Mouse (Mus musculus) forebrain, embryonic 11.5 days (tissue): ENCODE measurements at regions not wholly inside any gene's neighbourhood (a gene's known extent, or its start where the extent isn't known, plus 50 kb on each side); places are given as distances from the start of the nearest gene placed in this dataset.

Source experiments
- ATAC-seq: fragments of 200-750 bp; cut with Nextera tagmentation; replicated peaks from 2 replicates; pipeline ENCODE4 v1.8.0; 2017; ENCODE audit warnings: moderate TSS enrichment; ENCODE audit not compliant: low FRiP score
- DNase-seq: peaks from one replicate; pipeline ENCODE4 v3.0.0-alpha.2; 2017; ENCODE audit warnings: low spot score
- H3K27ac ChIP-seq: fragments of 300-500 bp; sonication (generic); 2 replicates; pipeline ENCODE4 v1.5.1; 2014; ENCODE audit warnings: low read depth, low read length
- H3K27me3 ChIP-seq: fragments of 300-500 bp; sonication (generic); 2 replicates; pipeline ENCODE4 v1.6.1; 2014; ENCODE audit warnings: mild to moderate bottlenecking, low read length, mixed read lengths; ENCODE audit not compliant: control insufficient read depth, insufficient read depth
- H3K36me3 ChIP-seq: fragments of 300-500 bp; sonication (generic); 2 replicates; pipeline ENCODE4 v1.6.1; 2014; ENCODE audit warnings: mild to moderate bottlenecking, low read length, moderate library complexity, mixed read lengths; ENCODE audit not compliant: control insufficient read depth, insufficient read depth
- H3K4me1 ChIP-seq: fragments of 300-500 bp; sonication (generic); replicated peaks from 2 replicates; pipeline ENCODE4 v1.6.1; 2014; ENCODE audit warnings: low read length, mixed read lengths; ENCODE audit not compliant: control insufficient read depth, insufficient read depth
- H3K4me2 ChIP-seq: fragments of 300-500 bp; sonication (generic); 2 replicates; pipeline ENCODE4 v1.6.1; 2014; ENCODE audit warnings: low read depth, mild to moderate bottlenecking, low read length, moderate library complexity, mixed read lengths; ENCODE audit not compliant: severe bottlenecking
- H3K4me3 ChIP-seq: fragments of 300-500 bp; sonication (generic); 2 replicates; pipeline ENCODE4 v1.5.1; 2014; ENCODE audit warnings: low read depth, low read length
- H3K9ac ChIP-seq: fragments of 300-500 bp; sonication (generic); 2 replicates; pipeline ENCODE4 v1.6.1; 2014; ENCODE audit warnings: low read length
- H3K9me3 ChIP-seq: fragments of 300-500 bp; sonication (generic); 2 replicates; pipeline ENCODE4 v1.6.1; 2016; ENCODE audit warnings: low read length, mixed read lengths; ENCODE audit not compliant: control insufficient read depth
- WGBS: fragments of 180-500 bp; shearing (Covaris S2); extraction: QIAGEN DNeasy Blood & Tissue Kit; methylation state at CpG from one replicate; pipeline ENCODE4 v1.1.7; 2014; 5-methylcytosine and 5-hydroxymethylcytosine counted together

- Histone ChIP-seq H3K4me3 (no peak overlapping the region), H3K4me2 (no peak overlapping the region), H3K9me3 (no peaks in the 10 kb centered on the region), H3K36me3 (no peaks in the 10 kb centered on the region), H3K9ac (no peak overlapping the region), H3K27me3 (no peaks in the 10 kb centered on the region), H3K27ac (no peak overlapping the region), H3K4me1 (no peaks in the 10 kb centered on the region)
- WGBS = 79% methylated on average over 4 of the region's 4 CpGs
- ATAC-seq = no peak
- no peak for DNase-seq
These were observed 285.0 kb upstream of the Gnpda2 start for GRCm38 (mm10) chr5:69877100-69877499.

- ATAC-seq (no peak), DNase-seq (no peak)
- WGBS = 88% methylated on average over 3 of the region's 3 CpGs
These were observed 270.9 kb upstream of the Gnpda2 start for GRCm38 (mm10) chr5:69863027-69863426.

GRCm38 (mm10) chr5:69844809-69845208 lies 252.7 kb upstream of the Gnpda2 start:
- 64% methylated on average over 1 of the region's 1 CpGs for WGBS
- ATAC-seq = no peak

More at GRCm38 (mm10) chr5:69863027-69863426, 270.9 kb upstream of the Gnpda2 start:
- Histone ChIP-seq H3K36me3 (no peaks in the 10 kb centered on the region), H3K9ac (no peak overlapping the region), H3K4me3 (no peak overlapping the region), H3K27ac (no peak overlapping the region), H3K9me3 (no peaks in the 10 kb centered on the region), H3K27me3 (no peaks in the 10 kb centered on the region), H3K4me1 (no peaks in the 10 kb centered on the region), H3K4me2 (no peak overlapping the region)

GRCm38 (mm10) chr5:69837947-69838710 lies 246.0 kb upstream of the Gnpda2 start:
- H3K36me3 ChIP-seq = no peaks in the 10 kb centered on the region
- ATAC-seq = no peak

More at GRCm38 (mm10) chr5:69844809-69845208, 252.7 kb upstream of the Gnpda2 start:
- Histone ChIP-seq H3K9ac (no peak overlapping the region), H3K4me2 (no peak overlapping the region), H3K36me3 (no peaks in the 10 kb centered on the region), H3K27me3 (no peaks in the 10 kb centered on the region), H3K27ac (no peak overlapping the region), H3K4me1 (no peaks in the 10 kb centered on the region), H3K4me3 (no peak overlapping the region), H3K9me3 (no peaks in the 10 kb centered on the region)
- DNase-seq = no peak

GRCm38 (mm10) chr5:69836356-69836755 lies 244.2 kb upstream of the Gnpda2 start:
- H3K4me2 ChIP-seq = no peak overlapping the region
- H3K27ac ChIP-seq = no peak overlapping the region
- no peaks in the 10 kb centered on the region for H3K36me3 ChIP-seq
- no peak for ATAC-seq
- no peak for DNase-seq
- H3K4me3 ChIP-seq = no peak overlapping the region
- no peaks in the 10 kb centered on the region for H3K4me1 ChIP-seq
- no peak overlapping the region for H3K9ac ChIP-seq
- WGBS = 95% methylated on average over 8 of the region's 8 CpGs
- H3K27me3 ChIP-seq = no peaks in the 10 kb centered on the region
- H3K9me3 ChIP-seq = no peaks in the 10 kb centered on the region

More at GRCm38 (mm10) chr5:69837947-69838710, 246.0 kb upstream of the Gnpda2 start:
- DNase-seq = no peak
- Histone ChIP-seq H3K9me3 (no peaks in the 10 kb centered on the region), H3K4me2 (no peak overlapping the region), H3K4me3 (no peak overlapping the region), H3K27me3 (no peaks in the 10 kb centered on the region), H3K27ac (no peak overlapping the region), H3K4me1 (no peaks in the 10 kb centered on the region), H3K9ac (no peak overlapping the region)
- WGBS = 81% methylated on average over 7 of the region's 7 CpGs

GRCm38 (mm10) chr5:69835162-69835561 lies 243.0 kb upstream of the Gnpda2 start:
- Histone ChIP-seq H3K4me1 (no peaks in the 10 kb centered on the region), H3K27ac (no peak overlapping the region), H3K27me3 (no peaks in the 10 kb centered on the region), H3K4me2 (no peak overlapping the region), H3K36me3 (no peaks in the 10 kb centered on the region), H3K9me3 (no peaks in the 10 kb centered on the region), H3K4me3 (no peak overlapping the region), H3K9ac (no peak overlapping the region)
- ATAC-seq (no peak), DNase-seq (no peak)
- whole genome bisulfite sequencing = 86% methylated on average over 8 of the region's 8 CpGs

GRCm38 (mm10) chr5:69817778-69818177 lies 225.6 kb upstream of the Gnpda2 start:
- no peaks in the 10 kb centered on the region for H3K4me1 ChIP-seq
- WGBS = 86% methylated on average over 4 of the region's 4 CpGs
- H3K27me3 ChIP-seq = no peaks in the 10 kb centered on the region
- no peak overlapping the region for H3K4me3 ChIP-seq
- H3K36me3 ChIP-seq = no peaks in the 10 kb centered on the region
- no peak overlapping the region for H3K9ac ChIP-seq
- ATAC-seq = no peak
- no peaks in the 10 kb centered on the region for H3K9me3 ChIP-seq
- H3K4me2 ChIP-seq = no peak overlapping the region
- no peak overlapping the region for H3K27ac ChIP-seq
- no peak for DNase-seq

GRCm38 (mm10) chr5:69817035-69817434 lies 224.9 kb upstream of the Gnpda2 start:
- Histone ChIP-seq H3K4me1 (no peaks in the 10 kb centered on the region), H3K9me3 (no peaks in the 10 kb centered on the region), H3K4me2 (no peak overlapping the region), H3K4me3 (no peak overlapping the region), H3K27me3 (no peaks in the 10 kb centered on the region), H3K27ac (no peak overlapping the region), H3K9ac (no peak overlapping the region), H3K36me3 (no peaks in the 10 kb centered on the region)
- ATAC-seq (no peak), DNase-seq (no peak)
- WGBS = 64% methylated on average over 5 of the region's 5 CpGs

GRCm38 (mm10) chr5:69815356-69815755 lies 223.2 kb upstream of the Gnpda2 start:
- 3% methylated on average over 1 of the region's 1 CpGs for WGBS
- Histone ChIP-seq H3K27ac (no peak overlapping the region), H3K4me2 (no peak overlapping the region), H3K9ac (no peak overlapping the region), H3K9me3 (no peaks in the 10 kb centered on the region), H3K4me1 (no peaks in the 10 kb centered on the region), H3K27me3 (no peaks in the 10 kb centered on the region), H3K36me3 (no peaks in the 10 kb centered on the region), H3K4me3 (no peak overlapping the region)
- DNase-seq = no peak
- peak; percentile 69 for ATAC-seq
